11 mouse cellular contexts compared by ENCODE assay signal in genomic region chr17:49384217-49384943, GRCm38 (mm10). TPM values are rescaled to one million over a fixed set of nuclear protein-coding genes. Genes with fewer than 3 reads are reported as not detected.
DNase-seq lines count a peak whose midpoint lies in the region; ATAC-seq lines count a peak whose summit lies in the region.
"Had no signal": no experiment of that assay in that cellular context is flagged by ENCODE, and none has a peak within 500 bp of the region (broad histone marks: within the 10 kb centered on the region; RNA-seq: fewer than 3 reads in every experiment).

No protein-coding gene starts in this region.

- H3K4me1 ChIP-seq in midbrain, embryonic 14.5 days (ENCODE audit: control insufficient read depth, insufficient read depth, low read length) = no peaks in the 10 kb centered on the region
- H3K4me1 ChIP-seq in midbrain, embryonic 11.5 days (ENCODE audit: control insufficient read depth, insufficient read depth, low read length) = no peaks in the 10 kb centered on the region
- 0 out of 2 replicates have a peak, but pooled peaks cover 5% of the 10 kb centered on the region for H3K4me1 ChIP-seq in hindbrain, embryonic 16.5 days (ENCODE audit: control insufficient read depth, insufficient read depth, low read depth, low read length)
- H3K4me1 ChIP-seq in kidney, embryonic 14.5 days (ENCODE audit: control insufficient read depth, insufficient read depth, low read length) = no peaks in the 10 kb centered on the region

- H3K9me3 ChIP-seq in midbrain, embryonic 14.5 days (ENCODE audit: control insufficient read depth, low read length) = peaks cover 3% of the 10 kb centered on the region; the same call in 1 of the 2 replicates
- H3K9me3 ChIP-seq in midbrain, embryonic 11.5 days (ENCODE audit: control insufficient read depth, low read length) = no peaks in the 10 kb centered on the region
- H3K9me3 ChIP-seq in hindbrain, embryonic 16.5 days (ENCODE audit: control insufficient read depth, low read length) = no peaks in the 10 kb centered on the region
- H3K9me3 ChIP-seq in kidney, embryonic 14.5 days (ENCODE audit: control insufficient read depth, low read length) = no peaks in the 10 kb centered on the region

- ATAC-seq in midbrain, embryonic 14.5 days (ENCODE audit: low FRiP score, low TSS enrichment) = no peak
- ATAC-seq in midbrain, embryonic 11.5 days (ENCODE audit: low FRiP score) = no peak
- ATAC-seq in hindbrain, embryonic 16.5 days = peak; percentile 80
- ATAC-seq in kidney, embryonic 14.5 days (ENCODE audit: low FRiP score, low TSS enrichment) = no peak

- H3K4me2 ChIP-seq in midbrain, embryonic 14.5 days (ENCODE audit: low read length) = no peak overlapping the region
- H3K4me2 ChIP-seq in midbrain, embryonic 11.5 days = no peak overlapping the region
- no peak overlapping the region for H3K4me2 ChIP-seq in hindbrain, embryonic 16.5 days (ENCODE audit: low read length)
- H3K4me2 ChIP-seq in kidney, embryonic 14.5 days (replicated peaks; ENCODE audit: low read depth, low read length) = no peak overlapping the region
- H3K4me2 ChIP-seq: lung, embryonic 14.5 days had no signal

- no peak overlapping the region for H3K4me3 ChIP-seq in midbrain, embryonic 14.5 days (replicated peaks; ENCODE audit: low read depth, low read length)
- H3K4me3 ChIP-seq in midbrain, embryonic 11.5 days (ENCODE audit: low read depth, low read length) = no peak overlapping the region
- H3K4me3 ChIP-seq in hindbrain, embryonic 16.5 days (ENCODE audit: low read length) = no peak overlapping the region
- no peak overlapping the region for H3K4me3 ChIP-seq in kidney, embryonic 14.5 days (ENCODE audit: low read length)

- 65% methylated on average over 6 of the region's 6 CpGs for WGBS in midbrain, embryonic 14.5 days
- WGBS in midbrain, embryonic 11.5 days = 69% methylated on average over 6 of the region's 6 CpGs
- 42% methylated on average over 6 of the region's 6 CpGs for WGBS in hindbrain, embryonic 16.5 days
- WGBS in kidney, embryonic 14.5 days = 43% methylated on average over 6 of the region's 6 CpGs

- no peaks in the 10 kb centered on the region for H3K36me3 ChIP-seq in midbrain, embryonic 14.5 days (ENCODE audit: control insufficient read depth, insufficient read depth, low read length)
- H3K36me3 ChIP-seq in midbrain, embryonic 11.5 days (ENCODE audit: control insufficient read depth, insufficient read depth, low read length) = no peaks in the 10 kb centered on the region
- no peaks in the 10 kb centered on the region for H3K36me3 ChIP-seq in hindbrain, embryonic 16.5 days (ENCODE audit: control insufficient read depth, insufficient read depth, low read length)
- H3K36me3 ChIP-seq in kidney, embryonic 14.5 days (ENCODE audit: control insufficient read depth, insufficient read depth, low read length) = no peaks in the 10 kb centered on the region

- H3K27me3 ChIP-seq in midbrain, embryonic 14.5 days (ENCODE audit: control insufficient read depth, insufficient read depth, low read length) = no peaks in the 10 kb centered on the region
- H3K27me3 ChIP-seq in midbrain, embryonic 11.5 days (ENCODE audit: control insufficient read depth, insufficient read depth, low read length) = no peaks in the 10 kb centered on the region
- no peaks in the 10 kb centered on the region for H3K27me3 ChIP-seq in hindbrain, embryonic 16.5 days (replicated peaks; ENCODE audit: control insufficient read depth, insufficient read depth, low read length)
- H3K27me3 ChIP-seq in kidney, embryonic 14.5 days (ENCODE audit: control insufficient read depth, insufficient read depth, low read length) = no peaks in the 10 kb centered on the region

- H3K9ac ChIP-seq in midbrain, embryonic 14.5 days (replicated peaks; ENCODE audit: low read length) = no peak overlapping the region
- no peak overlapping the region for H3K9ac ChIP-seq in midbrain, embryonic 11.5 days (ENCODE audit: low read length)
- H3K9ac ChIP-seq in hindbrain, embryonic 16.5 days (ENCODE audit: low read depth, low read length) = no peak overlapping the region
- no peak overlapping the region for H3K9ac ChIP-seq in kidney, embryonic 14.5 days (ENCODE audit: low read depth, low read length)
- H3K9ac ChIP-seq: lung, embryonic 14.5 days had no signal

- DNase-seq in cerebellum, postnatal 10 days = peak; percentile 66 to 68
- DNase-seq in cerebellum, adult 11 months = no peak
- peak; percentile 18 for DNase-seq in midbrain, embryonic 14.5 days
- DNase-seq in midbrain, embryonic 11.5 days (ENCODE audit: low spot score, missing footprints) = no peak
- peak; percentile 36 to 50 for DNase-seq in thymus, postnatal 10 days (ENCODE audit: low spot score in 2 of 2)
- DNase-seq in testis, postnatal 14 days (ENCODE audit: low spot score) = no peak
- DNase-seq: heart, postnatal 36 days; kidney, postnatal 10 days; lung, embryonic 14.5 days had no signal

- no peak overlapping the region for H3K27ac ChIP-seq in midbrain, embryonic 14.5 days (replicated peaks; ENCODE audit: low read depth, low read length)
- no peak overlapping the region for H3K27ac ChIP-seq in midbrain, embryonic 11.5 days (ENCODE audit: low read depth, low read length)
- no peak overlapping the region for H3K27ac ChIP-seq in hindbrain, embryonic 16.5 days (ENCODE audit: low read depth, low read length)
- H3K27ac ChIP-seq in kidney, embryonic 14.5 days (ENCODE audit: low read depth, low read length) = no peak overlapping the region

RNA-seq across cellular contexts. Expression of gene Mocs1, which starts 43.8 kb away (rescaled TPM):
- polyA plus RNA-seq in midbrain, embryonic 14.5 days (2014; fragmentation: Nextera tagmentation; extraction: Ambion mirVana) = 3.8 and 4.0 TPM in 2 replicates
- polyA plus RNA-seq in midbrain, embryonic 11.5 days (2014; fragmentation: Nextera tagmentation; extraction: Ambion mirVana) = 4.5 and 5.0 TPM in 2 replicates
- polyA plus RNA-seq in hindbrain, embryonic 16.5 days (2015; fragmentation: Nextera tagmentation; extraction: Ambion mirVana) = 4.5 and 6.1 TPM in 2 replicates
- 8.9 and 9.3 TPM in 2 replicates for polyA plus RNA-seq in kidney, embryonic 14.5 days (2014; fragmentation: Nextera tagmentation; extraction: Ambion mirVana)

Comparison
In these comparisons a context has a peak if more than half of its experiments do, and no peak if none do; other contexts are left out.
1. DNase-seq: peak in cerebellum, postnatal 10 days (2 of 2), midbrain, embryonic 14.5 days (single experiment) and thymus, postnatal 10 days (2 of 2); none in cerebellum, adult 11 months (single experiment), midbrain, embryonic 11.5 days (single experiment) and testis, postnatal 14 days (single experiment).